Mouse (Mus musculus) brain, embryonic 14.5 days (tissue): Measurements from ENCODE around the gene Trpv3.

Source experiments
- CTCF ChIP-seq: fragments of 200-500 bp; IDR thresholded peaks from 2 replicates; pipeline ENCODE4 v1.5.1; 2012; ENCODE audit warnings: inconsistent platforms, mild to moderate bottlenecking, moderate library complexity, borderline replicate concordance; ENCODE audit not compliant: insufficient read depth, insufficient read length; ENCODE audit errors: extremely low read depth
- POLR2A ChIP-seq: fragments of 200-500 bp; IDR thresholded peaks from 2 replicates; pipeline ENCODE4 v1.6.1; 2012; ENCODE audit warnings: mild to moderate bottlenecking, inconsistent platforms, borderline replicate concordance; ENCODE audit not compliant: poor library complexity, insufficient read depth, insufficient read length, severe bottlenecking; ENCODE audit errors: extremely low read depth

GRCm38 (mm10) chr11:73336919-73337318 is 69.7 kb downstream of the Trpv3 start:
- TF ChIP-seq POLR2A (no peak), CTCF (no peak)
